ENCODE assay signal across 26 mouse cellular contexts in the genomic region with DNA sequence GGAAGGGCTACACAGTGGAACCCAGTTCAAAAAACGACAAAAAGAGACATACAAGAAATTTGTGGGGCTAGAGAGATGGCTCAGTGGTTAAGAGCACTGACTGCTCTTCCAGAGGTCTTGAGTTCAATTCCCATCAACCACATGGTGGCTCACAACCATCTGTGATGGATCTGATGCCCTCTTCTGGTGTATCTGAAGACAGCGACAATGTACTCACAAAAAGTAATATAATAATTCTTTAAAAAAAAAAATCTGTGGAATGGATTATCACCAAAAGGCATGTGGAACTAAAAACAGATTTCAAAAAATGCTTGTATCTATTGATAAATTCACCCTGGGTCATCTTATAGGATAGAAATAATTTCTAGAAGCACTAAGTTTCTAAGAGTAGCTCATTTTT. TPM values are rescaled to one million over a fixed set of nuclear protein-coding genes. Genes with fewer than 3 reads are reported as not detected.
A peak's percentile ranks its signal among the peaks of the same experiment; 100 is the strongest.
DNase-seq lines count a peak whose midpoint lies in the region; ATAC-seq and TF ChIP-seq lines count a peak whose summit lies in the region.
"Had no signal": no experiment of that assay in that cellular context is flagged by ENCODE, and none has a peak within 500 bp of the region (broad histone marks: within the 10 kb centered on the region; RNA-seq: fewer than 3 reads in every experiment).

No protein-coding gene starts in this region.

- no peak overlapping the region for H3K27ac ChIP-seq in intestine, postnatal 0 days (ENCODE audit: low read depth, low read length)
- no peak overlapping the region for H3K27ac ChIP-seq in intestine, embryonic 15.5 days
- no peak overlapping the region for H3K27ac ChIP-seq in liver, postnatal 0 days (ENCODE audit: low read depth)
- no peak overlapping the region for H3K27ac ChIP-seq in liver, embryonic 12.5 days
- H3K27ac ChIP-seq in MEL (ENCODE audit: control insufficient read depth, low read depth, low read length): no peak overlapping the region
- no peak overlapping the region for H3K27ac ChIP-seq in midbrain, embryonic 10.5 days (replicated peaks)
- H3K27ac ChIP-seq: embryonic facial prominence, embryonic 13.5 days; forebrain, embryonic 10.5 days; kidney, embryonic 15.5 days; midbrain, embryonic 12.5 days; neural tube, embryonic 12.5 days had no signal

- DNase-seq in liver, postnatal 0 days: no peak
- DNase-seq in A20 (ENCODE audit: low read depth, low spot score) (peak; percentile 17), MEL (ENCODE audit: low read depth, low spot score) (peak; percentile 42)
- DNase-seq in adrenal gland, postnatal 25 days: no peak
- no peak for DNase-seq in midbrain, embryonic 10.5 days (ENCODE audit: low spot score)
- DNase-seq: cerebellum, adult 8-10 months; cerebellum, postnatal 36 days; heart, postnatal 14 days; kidney, adult 11 months; kidney, postnatal 36 days; layer of hippocampus, postnatal 36 days; liver; lung, adult 18-20 months; lung, postnatal 14 days; right cerebral cortex, adult 18-20 months; spleen, adult 18-20 months had no signal

- ATAC-seq in intestine, postnatal 0 days: no peak
- ATAC-seq in intestine, embryonic 15.5 days: no peak
- no peak for ATAC-seq in liver, postnatal 0 days
- ATAC-seq in liver, embryonic 12.5 days: no peak
- ATAC-seq: forebrain, embryonic 16.5 days had no signal

- TF ChIP-seq CTCF in intestine, postnatal 0 days (IDR thresholded peaks at IDR 0.05; ENCODE audit: low read depth): peak; percentile 43
- peak; percentile 41 for TF ChIP-seq CTCF in liver, postnatal 0 days (IDR thresholded peaks at IDR 0.05; ENCODE audit: low read depth)
- TF ChIP-seq CTCF in MEL (IDR thresholded peaks at IDR 0.05 in 2 of 3, conservative IDR thresholded peaks at IDR 0.05 in 1 of 3; ENCODE audit: control insufficient read depth in 1 of 3, insufficient read depth in 1 of 3, low read depth in 2 of 3, low read length in 3 of 3, poor library complexity in 1 of 3, severe bottlenecking in 1 of 3): peak in 2 of 3 experiments; percentile 19 to 53; a peak in 2 of 6 replicates

- H3K4me1 ChIP-seq in intestine, postnatal 0 days (replicated peaks; ENCODE audit: control insufficient read depth, insufficient read depth, low read length): no peaks in the 10 kb centered on the region
- peaks cover 3% of the 10 kb centered on the region; the same call in 1 of the 2 replicates for H3K4me1 ChIP-seq in intestine, embryonic 15.5 days (replicated peaks)
- no peaks in the 10 kb centered on the region for H3K4me1 ChIP-seq in liver, postnatal 0 days (ENCODE audit: insufficient read depth)
- H3K4me1 ChIP-seq in liver, embryonic 12.5 days: peaks cover 4% of the 10 kb centered on the region
- H3K4me1 ChIP-seq in MEL (ENCODE audit: control insufficient read depth in 1 of 2, insufficient read depth in 2 of 2, low read length in 2 of 2): no peaks in the 10 kb centered on the region
- H3K4me1 ChIP-seq in midbrain, embryonic 10.5 days: no peaks in the 10 kb centered on the region
- H3K4me1 ChIP-seq: embryonic facial prominence, embryonic 13.5 days; forebrain, embryonic 10.5 days; kidney, embryonic 15.5 days; midbrain, embryonic 12.5 days; neural tube, embryonic 12.5 days had no signal

- 79% methylated on average over 2 of the region's 2 CpGs for WGBS in intestine, postnatal 0 days
- WGBS in intestine, embryonic 15.5 days: 73% methylated on average over 2 of the region's 2 CpGs
- WGBS in liver, postnatal 0 days (ENCODE audit: insufficient replicate concordance): 63% methylated on average over 2 of the region's 2 CpGs
- WGBS in liver, embryonic 12.5 days (ENCODE audit: insufficient replicate concordance): 48% methylated on average over 2 of the region's 2 CpGs
- WGBS in midbrain, embryonic 10.5 days: 76% methylated on average over 2 of the region's 2 CpGs

- no peak for TF ChIP-seq POLR2A in MEL (IDR thresholded peaks at IDR 0.05; ENCODE audit: control insufficient read depth in 1 of 2, insufficient read depth in 1 of 2, low read depth in 1 of 2, low read length in 2 of 2, poor library complexity in 1 of 2)

- H3K4me3 ChIP-seq in intestine, postnatal 0 days (ENCODE audit: low read depth, low read length): no peak overlapping the region
- no peak overlapping the region for H3K4me3 ChIP-seq in intestine, embryonic 15.5 days (replicated peaks)
- no peak overlapping the region for H3K4me3 ChIP-seq in liver, postnatal 0 days (ENCODE audit: low read depth, low read length)
- H3K4me3 ChIP-seq in liver, embryonic 12.5 days: no peak overlapping the region
- H3K4me3 ChIP-seq in MEL (ENCODE audit: control insufficient read depth in 1 of 2, insufficient read depth in 1 of 2, low read depth in 2 of 2, low read length in 2 of 2): no peak overlapping the region
- no peak overlapping the region for H3K4me3 ChIP-seq in midbrain, embryonic 10.5 days
- H3K4me3 ChIP-seq: embryonic facial prominence, embryonic 13.5 days; forebrain, embryonic 10.5 days; kidney, embryonic 15.5 days; midbrain, embryonic 12.5 days; myocyte; neural tube, embryonic 12.5 days had no signal

- no peaks in the 10 kb centered on the region for H3K9me3 ChIP-seq in intestine, postnatal 0 days (ENCODE audit: control insufficient read depth)
- no peaks in the 10 kb centered on the region for H3K9me3 ChIP-seq in intestine, embryonic 15.5 days
- H3K9me3 ChIP-seq in liver, postnatal 0 days (ENCODE audit: low read length): no peaks in the 10 kb centered on the region
- H3K9me3 ChIP-seq in liver, embryonic 12.5 days (replicated peaks): no peaks in the 10 kb centered on the region
- no peaks in the 10 kb centered on the region for H3K9me3 ChIP-seq in MEL (replicated peaks; ENCODE audit: insufficient read depth, low read length)
- no peaks in the 10 kb centered on the region for H3K9me3 ChIP-seq in midbrain, embryonic 10.5 days (replicated peaks)
- H3K9me3 ChIP-seq: embryonic facial prominence, embryonic 13.5 days; forebrain, embryonic 10.5 days; kidney, embryonic 15.5 days; midbrain, embryonic 12.5 days; neural tube, embryonic 12.5 days had no signal

- no peak overlapping the region for H3K4me2 ChIP-seq in intestine, postnatal 0 days (replicated peaks; ENCODE audit: low read depth)
- H3K4me2 ChIP-seq in intestine, embryonic 15.5 days (replicated peaks): no peak overlapping the region
- no peak overlapping the region for H3K4me2 ChIP-seq in liver, postnatal 0 days (ENCODE audit: low read depth, low read length)
- H3K4me2 ChIP-seq in liver, embryonic 12.5 days: no peak overlapping the region
- H3K4me2 ChIP-seq: embryonic facial prominence, embryonic 13.5 days; kidney, embryonic 15.5 days; midbrain, embryonic 12.5 days; neural tube, embryonic 12.5 days had no signal

- TF ChIP-seq RAD21 in MEL (IDR thresholded peaks at IDR 0.05; ENCODE audit: low read depth, low read length): peak; percentile 37

- H3K36me3 ChIP-seq in intestine, postnatal 0 days (ENCODE audit: control insufficient read depth, insufficient read depth): no peaks in the 10 kb centered on the region
- H3K36me3 ChIP-seq in intestine, embryonic 15.5 days: 0 out of 2 replicates have a peak, but pooled peaks cover 4% of the 10 kb centered on the region
- H3K36me3 ChIP-seq in liver, postnatal 0 days (replicated peaks; ENCODE audit: insufficient read depth, low read length): 0 out of 2 replicates have a peak, but pooled peaks cover 2% of the 10 kb centered on the region
- H3K36me3 ChIP-seq in liver, embryonic 12.5 days: peaks cover 16% of the 10 kb centered on the region; the same call in 1 of the 2 replicates
- peaks cover 6% of the 10 kb centered on the region in 2 experiments; a peak in 3 of 4 replicates for H3K36me3 ChIP-seq in MEL (ENCODE audit: control insufficient read depth in 1 of 2, insufficient read depth in 2 of 2, low read length in 2 of 2)
- peaks cover 38% of the 10 kb centered on the region for H3K36me3 ChIP-seq in midbrain, embryonic 10.5 days

- H3K27me3 ChIP-seq in intestine, postnatal 0 days (replicated peaks; ENCODE audit: control insufficient read depth, insufficient read depth, low read length): no peaks in the 10 kb centered on the region
- no peaks in the 10 kb centered on the region for H3K27me3 ChIP-seq in intestine, embryonic 15.5 days (replicated peaks)
- no peaks in the 10 kb centered on the region for H3K27me3 ChIP-seq in liver, postnatal 0 days (ENCODE audit: insufficient read depth, low read length)
- no peaks in the 10 kb centered on the region for H3K27me3 ChIP-seq in liver, embryonic 12.5 days (replicated peaks)
- no peaks in the 10 kb centered on the region for H3K27me3 ChIP-seq in MEL (ENCODE audit: control insufficient read depth in 1 of 2, insufficient read depth in 2 of 2, low read length in 2 of 2)
- no peaks in the 10 kb centered on the region for H3K27me3 ChIP-seq in midbrain, embryonic 10.5 days (ENCODE audit: low read depth, poor library complexity, severe bottlenecking)
- H3K27me3 ChIP-seq: embryonic facial prominence, embryonic 13.5 days; kidney, embryonic 15.5 days; midbrain, embryonic 12.5 days; neural tube, embryonic 12.5 days had no signal

- H3K79me2 ChIP-seq in MEL (ENCODE audit: control insufficient read depth, insufficient read depth, low read length, poor library complexity): peaks cover 13% of the 10 kb centered on the region

- no peak overlapping the region for H3K9ac ChIP-seq in intestine, postnatal 0 days (ENCODE audit: low read depth, low read length)
- no peak overlapping the region for H3K9ac ChIP-seq in intestine, embryonic 15.5 days
- no peak overlapping the region for H3K9ac ChIP-seq in liver, postnatal 0 days (replicated peaks)
- no peak overlapping the region for H3K9ac ChIP-seq in liver, embryonic 12.5 days
- H3K9ac ChIP-seq in MEL (ENCODE audit: control insufficient read depth, low read depth, low read length, poor library complexity, severe bottlenecking): no peak overlapping the region
- H3K9ac ChIP-seq: embryonic facial prominence, embryonic 13.5 days; kidney, embryonic 15.5 days; midbrain, embryonic 12.5 days; neural tube, embryonic 12.5 days had no signal

- TF ChIP-seq EP300 in liver, postnatal 0 days (IDR thresholded peaks at IDR 0.05; ENCODE audit: low read depth): no peak
- TF ChIP-seq EP300 in MEL (IDR thresholded peaks at IDR 0.05; ENCODE audit: low read depth in 1 of 2, low read length in 2 of 2): no peak

TF ChIP-seq in MEL, 35 proteins besides CTCF, POLR2A, EP300 and RAD21 (continues in another document):
- TF ChIP-seq CHD2 (IDR thresholded peaks at IDR 0.05; ENCODE audit: low read length) (no peak), SMC3 (IDR thresholded peaks at IDR 0.05; ENCODE audit: low read depth, low read length) (peak; percentile 56; the same call in 1 of the 2 replicates)

RNA-seq across cellular contexts. Expression of gene Kansl1, which starts 10.2 kb away (rescaled TPM):
- 8.1 and 9.0 TPM in 2 replicates for polyA plus RNA-seq in intestine, postnatal 0 days (2015; fragmentation: Nextera tagmentation; extraction: Ambion mirVana)
- 16.0 and 17.2 TPM in 2 replicates for polyA plus RNA-seq in intestine, embryonic 15.5 days (2015; fragmentation: Nextera tagmentation; extraction: Ambion mirVana)
- 3.8 and 4.1 TPM in 2 replicates for polyA plus RNA-seq in liver, postnatal 0 days (2015; fragmentation: Nextera tagmentation; extraction: Ambion mirVana)
- 9.4 and 10.2 TPM in 2 replicates for polyA plus RNA-seq in liver, embryonic 12.5 days (2016; fragmentation: Nextera tagmentation; extraction: Ambion mirVana)
- total RNA-seq in MEL (2012; rRNA removed): 14.9 and 17.1 TPM in 2 replicates
- polyA plus RNA-seq in MEL (2012; ENCODE audit: insufficient read depth in 1 of 2, insufficient read length in 2 of 2, low read depth in 1 of 2, low replicate concordance in 2 of 2, missing spikeins in 1 of 2): 10 to 100 TPM; 56.4 to 76.3 TPM
- 56.5 and 62.6 TPM in 2 replicates for total RNA-seq in adrenal gland, postnatal 25 days (2021)
- 24.5 and 27.9 TPM in 2 replicates for polyA plus RNA-seq in midbrain, embryonic 10.5 days (2016; fragmentation: Nextera tagmentation; extraction: Ambion mirVana)

Comparison
In these comparisons a context has a peak if more than half of its experiments do, and no peak if none do; other contexts are left out.
1. DNase-seq: peak in A20 (single experiment) and MEL (single experiment); none in liver, postnatal 0 days (single experiment), adrenal gland, postnatal 25 days (single experiment) and midbrain, embryonic 10.5 days (single experiment).
2. Peak in every context shown above with its lines, with median percentiles within 50 percentile points of each other: CTCF ChIP-seq.